Mouse (Mus musculus) heart, embryonic 12.5 days (tissue): ENCODE measurements around the gene Rassf7. TPM values are rescaled to one million over a fixed set of nuclear protein-coding genes. Genes with fewer than 3 reads are reported as not detected.

Source experiments
- ATAC-seq: fragments of 200-750 bp; cut with Nextera tagmentation; 2 replicates; pipeline ENCODE4 v1.8.0; 2017; ENCODE audit warnings: moderate TSS enrichment, moderate library complexity; ENCODE audit not compliant: insufficient number of reproducible peaks, low FRiP score
- H3K27ac ChIP-seq: fragments of 300-500 bp; sonication (generic); 2 replicates; pipeline ENCODE4 v1.5.1; 2016; ENCODE audit warnings: mild to moderate bottlenecking, moderate library complexity; ENCODE audit not compliant: poor library complexity, severe bottlenecking
- H3K27me3 ChIP-seq: fragments of 300-500 bp; sonication (generic); replicated peaks from 2 replicates; pipeline ENCODE4 v1.6.1; 2016; ENCODE audit warnings: mild to moderate bottlenecking, moderate library complexity
- H3K36me3 ChIP-seq: fragments of 300-500 bp; sonication (generic); 2 replicates; pipeline ENCODE4 v1.6.1; 2016; ENCODE audit warnings: mild to moderate bottlenecking, moderate library complexity
- H3K4me1 ChIP-seq: fragments of 300-500 bp; sonication (generic); replicated peaks from 2 replicates; pipeline ENCODE4 v1.6.1; 2016; ENCODE audit warnings: mild to moderate bottlenecking
- H3K4me2 ChIP-seq: fragments of 300-500 bp; sonication (generic); 2 replicates; pipeline ENCODE4 v1.6.1; 2016; ENCODE audit warnings: mild to moderate bottlenecking, moderate library complexity
- H3K4me3 ChIP-seq: fragments of 300-500 bp; sonication (generic); 2 replicates; pipeline ENCODE4 v1.5.1; 2016; ENCODE audit warnings: mild to moderate bottlenecking
- H3K9ac ChIP-seq: fragments of 300-500 bp; sonication (generic); 2 replicates; pipeline ENCODE4 v1.6.1; 2016; ENCODE audit warnings: mild to moderate bottlenecking, moderate library complexity
- H3K9me3 ChIP-seq: fragments of 300-500 bp; sonication (generic); replicated peaks from 2 replicates; pipeline ENCODE4 v1.6.1; 2016; ENCODE audit warnings: mild to moderate bottlenecking, moderate library complexity
- WGBS: fragments of 180-500 bp; shearing (Covaris S2); methylation state at CpG from one replicate; pipeline ENCODE4 v1.1.7; 2016; 5-methylcytosine and 5-hydroxymethylcytosine counted together
- polyA plus RNA-seq: library from polyadenylated mRNA; unstranded; fragments of >200 nt; fragmentation: Nextera tagmentation; extraction: Ambion mirVana; gene quantifications from 2 replicates; pipeline ENCODE4 v1.2.1, GENCODE M21; 2016

Gene Rassf7
- polyA plus RNA-seq, 1 experiment from 2014 or later = 16.2 TPM

GRCm38 (mm10) chr7:141188733-141189132 lies 26.9 kb upstream of the Rassf7 start:
- Histone ChIP-seq H3K9ac (no peak overlapping the region), H3K27me3 (no peaks in the 10 kb centered on the region), H3K27ac (no peak overlapping the region), H3K4me3 (no peak overlapping the region), H3K36me3 (peaks cover 37% of the 10 kb centered on the region), H3K4me1 (peaks cover 27% of the 10 kb centered on the region), H3K9me3 (no peaks in the 10 kb centered on the region), H3K4me2 (no peak overlapping the region)
- WGBS = 88% methylated on average over 3 of the region's 3 CpGs
- ATAC-seq = no peak

DNA sequence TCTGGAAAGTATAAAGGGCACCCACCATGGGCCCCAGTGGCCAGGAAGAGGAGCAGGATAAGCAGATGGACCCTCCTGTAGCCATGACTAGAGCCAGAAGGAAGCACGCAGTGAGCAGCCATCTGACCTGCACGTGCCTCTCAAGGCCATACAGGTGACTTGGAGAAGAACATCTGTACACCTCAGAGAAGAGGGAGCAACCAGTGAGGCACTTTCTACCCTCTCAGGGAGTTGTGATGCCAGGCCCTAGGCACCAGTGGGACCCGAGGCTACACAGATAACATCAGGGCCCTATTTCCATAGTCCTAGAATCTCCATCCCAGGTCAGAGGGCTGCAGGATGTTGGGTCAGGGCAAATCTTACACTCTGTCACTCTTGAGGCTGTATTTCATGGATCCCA lies 25.4 kb upstream of the Rassf7 start:
- Histone ChIP-seq H3K9me3 (no peaks in the 10 kb centered on the region), H3K9ac (no peak overlapping the region), H3K27me3 (no peaks in the 10 kb centered on the region), H3K4me3 (no peak overlapping the region), H3K36me3 (peaks cover 37% of the 10 kb centered on the region), H3K4me2 (no peak overlapping the region), H3K27ac (no peak overlapping the region), H3K4me1 (peaks cover 30% of the 10 kb centered on the region)
- ATAC-seq = no peak
- WGBS = 87% methylated on average over 3 of the region's 3 CpGs

DNA sequence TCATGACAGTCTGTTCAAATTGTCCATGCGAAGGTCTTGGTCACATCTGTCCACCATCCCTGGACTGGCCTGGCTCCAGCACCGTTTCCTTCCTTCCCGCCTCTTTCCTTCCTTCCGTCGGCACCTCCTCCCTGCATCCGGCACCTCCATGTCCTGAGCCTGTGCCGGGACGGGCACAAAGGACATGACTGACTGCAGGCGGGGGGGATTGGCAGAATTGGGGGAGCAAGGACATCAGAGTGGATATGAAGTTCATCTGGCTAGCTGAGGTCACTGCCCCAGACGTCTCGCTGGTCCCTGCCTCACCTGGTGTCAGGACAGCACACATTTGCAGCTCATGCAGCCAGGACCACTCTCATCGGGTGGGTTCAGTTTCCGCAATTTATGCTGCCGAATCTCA lies 24.6 kb upstream of the Rassf7 start:
- no peak overlapping the region for H3K4me2 ChIP-seq
- no peaks in the 10 kb centered on the region for H3K27me3 ChIP-seq
- peaks cover 37% of the 10 kb centered on the region for H3K36me3 ChIP-seq
- WGBS = 80% methylated on average over 14 of the region's 14 CpGs
- no peak for ATAC-seq
- no peaks in the 10 kb centered on the region for H3K9me3 ChIP-seq
- H3K4me3 ChIP-seq = no peak overlapping the region
- H3K9ac ChIP-seq = 0 out of 2 replicates have a peak overlapping the region, but pooled peaks have one; percentile 2
- H3K4me1 ChIP-seq = peaks cover 33% of the 10 kb centered on the region
- no peak overlapping the region for H3K27ac ChIP-seq

GRCm38 (mm10) chr7:141191796-141192685 lies 23.6 kb upstream of the Rassf7 start:
- peak overlapping the region; percentile 98; the same call in 1 of the 2 replicates for H3K9ac ChIP-seq
- H3K4me3 ChIP-seq = peak overlapping the region; percentile 89; the same call in 1 of the 2 replicates
- peak overlapping the region; percentile 93 for H3K4me2 ChIP-seq
- 90% methylated on average over 24 of the region's 24 CpGs for WGBS
- H3K9me3 ChIP-seq = no peaks in the 10 kb centered on the region
- no peaks in the 10 kb centered on the region for H3K27me3 ChIP-seq
- H3K4me1 ChIP-seq = peaks cover 33% of the 10 kb centered on the region
- ATAC-seq = no peak
- H3K36me3 ChIP-seq = peaks cover 37% of the 10 kb centered on the region
- no peak overlapping the region for H3K27ac ChIP-seq

GRCm38 (mm10) chr7:141192776-141193347 lies 22.8 kb upstream of the Rassf7 start:
- WGBS = 26% methylated on average over 12 of the region's 12 CpGs
- Histone ChIP-seq H3K9ac (peak overlapping the region; percentile 98), H3K4me3 (peak overlapping the region; percentile 89), H3K27me3 (no peaks in the 10 kb centered on the region), H3K36me3 (peaks cover 37% of the 10 kb centered on the region), H3K4me1 (peaks cover 33% of the 10 kb centered on the region), H3K27ac (peak overlapping the region; percentile 65), H3K4me2 (peak overlapping the region; percentile 93), H3K9me3 (no peaks in the 10 kb centered on the region)
- ATAC-seq = no peak

- no peaks in the 10 kb centered on the region for H3K27me3 ChIP-seq
- H3K4me2 ChIP-seq = peak overlapping the region; percentile 93
- H3K4me1 ChIP-seq = peaks cover 33% of the 10 kb centered on the region
- H3K9me3 ChIP-seq = no peaks in the 10 kb centered on the region
- H3K9ac ChIP-seq = peak overlapping the region; percentile 98
- peaks cover 37% of the 10 kb centered on the region for H3K36me3 ChIP-seq
- peak overlapping the region; percentile 65 for H3K27ac ChIP-seq
- under 1% methylated on average over 43 of the region's 43 CpGs for WGBS
- peak overlapping the region; percentile 89 for H3K4me3 ChIP-seq
- no peak for ATAC-seq
These were observed 22.3 kb upstream of the Rassf7 start for GRCm38 (mm10) chr7:141193348-141193856.

- peak within 1 kb of the TSS; percentile 93 for H3K4me2 ChIP-seq
- peaks cover 34% of the 10 kb centered on the region for H3K36me3 ChIP-seq
- ATAC-seq = peak; percentile 97
- H3K9me3 ChIP-seq = no peaks in the 10 kb centered on the region
- WGBS = 0% methylated on average over 29 of the region's 39 CpGs
- peaks cover 34% of the 10 kb centered on the region for H3K4me1 ChIP-seq
- peak within 1 kb of the TSS; percentile 98 for H3K9ac ChIP-seq
- H3K27ac ChIP-seq = peak within 1 kb of the TSS; percentile 78
- H3K27me3 ChIP-seq = no peaks in the 10 kb centered on the region
- H3K4me3 ChIP-seq = peak within 1 kb of the TSS; percentile 89
These were observed 21.7 kb upstream of the Rassf7 start, which contains the start of the genes Hras and Lrrc56 for GRCm38 (mm10) chr7:141193948-141194347. TSS of gene Hras (minus strand) at chr7:141194005. TSS of gene Lrrc56 (plus strand) at chr7:141194157.

- Histone ChIP-seq H3K36me3 (peaks cover 29% of the 10 kb centered on the region), H3K9ac (peak overlapping the region; percentile 70), H3K4me3 (peak overlapping the region; percentile 89), H3K9me3 (no peaks in the 10 kb centered on the region), H3K4me1 (peaks cover 37% of the 10 kb centered on the region), H3K27me3 (no peaks in the 10 kb centered on the region), H3K4me2 (peak overlapping the region; percentile 93), H3K27ac (peak overlapping the region; percentile 78)
- ATAC-seq = no peak
- under 1% methylated on average over 23 of the region's 23 CpGs for WGBS
These were observed 21.3 kb upstream of the Rassf7 start for GRCm38 (mm10) chr7:141194409-141194808.

DNA sequence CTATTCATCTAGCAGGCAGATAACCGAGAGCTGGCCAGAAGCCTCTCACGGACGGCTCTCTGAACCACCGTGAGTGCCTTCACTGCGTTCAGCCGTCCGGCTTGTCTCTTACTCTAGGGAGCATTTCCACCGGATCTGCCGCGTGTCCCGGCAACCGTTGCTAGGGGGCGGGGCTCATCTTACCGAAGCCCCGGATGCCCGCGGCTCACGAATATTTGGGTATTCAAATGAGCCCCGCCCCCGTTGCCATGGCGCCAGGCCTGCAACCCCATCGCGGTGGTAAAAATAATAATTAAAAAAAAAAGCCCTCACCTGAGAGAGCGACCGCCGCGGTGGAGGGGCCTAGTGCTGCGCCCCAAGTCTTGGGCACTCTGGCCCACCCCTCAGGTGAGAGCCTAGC lies 20.8 kb upstream of the Rassf7 start:
- H3K27me3 ChIP-seq = no peaks in the 10 kb centered on the region
- H3K4me3 ChIP-seq = peak overlapping the region; percentile 89
- H3K4me2 ChIP-seq = peak overlapping the region; percentile 93
- no peaks in the 10 kb centered on the region for H3K9me3 ChIP-seq
- peaks cover 37% of the 10 kb centered on the region for H3K4me1 ChIP-seq
- peaks cover 25% of the 10 kb centered on the region for H3K36me3 ChIP-seq
- H3K27ac ChIP-seq = peak overlapping the region; percentile 78; the same call in 1 of the 2 replicates
- ATAC-seq = peak; percentile 44
- WGBS = under 1% methylated on average over 28 of the region's 28 CpGs
- peak overlapping the region; percentile 70 for H3K9ac ChIP-seq

GRCm38 (mm10) chr7:141195754-141196153 lies 19.9 kb upstream of the Rassf7 start:
- peaks cover 35% of the 10 kb centered on the region for H3K4me1 ChIP-seq
- H3K27ac ChIP-seq = no peak overlapping the region
- no peak for ATAC-seq
- no peak overlapping the region for H3K9ac ChIP-seq
- no peaks in the 10 kb centered on the region for H3K27me3 ChIP-seq
- whole genome bisulfite sequencing = 92% methylated on average over 2 of the region's 2 CpGs
- peaks cover 16% of the 10 kb centered on the region for H3K36me3 ChIP-seq
- H3K4me3 ChIP-seq = no peak overlapping the region
- no peaks in the 10 kb centered on the region for H3K9me3 ChIP-seq
- no peak overlapping the region for H3K4me2 ChIP-seq
